Mouse (Mus musculus) CH12.LX (cell line): ENCODE results near the gene Ddah1.
"Not testable (repeated sequence)": the region's sequence is repeated elsewhere in the genome, so short reads cannot be mapped to it uniquely, and the experiment has no call there.

Experiments
- CTCF ChIP-seq, 2 experiments: IDR thresholded peaks in 1 of 2; conservative IDR thresholded peaks in 1 of 2; 2 replicates each; pipeline ENCODE4 v1.5.1; 2011 to 2012; ENCODE audit warnings: low read depth in 2 of 2, low read length in 2 of 2, improper control_type of control experiment in 1 of 2, inconsistent platforms in 1 of 2, mild to moderate bottlenecking in 1 of 2, moderate library complexity in 1 of 2
- POLR2AphosphoS2 ChIP-seq: IDR thresholded peaks from 2 replicates; pipeline ENCODE4 v1.6.1; 2011; ENCODE audit warnings: low read depth, low read length, improper control_type of control experiment

DNA sequence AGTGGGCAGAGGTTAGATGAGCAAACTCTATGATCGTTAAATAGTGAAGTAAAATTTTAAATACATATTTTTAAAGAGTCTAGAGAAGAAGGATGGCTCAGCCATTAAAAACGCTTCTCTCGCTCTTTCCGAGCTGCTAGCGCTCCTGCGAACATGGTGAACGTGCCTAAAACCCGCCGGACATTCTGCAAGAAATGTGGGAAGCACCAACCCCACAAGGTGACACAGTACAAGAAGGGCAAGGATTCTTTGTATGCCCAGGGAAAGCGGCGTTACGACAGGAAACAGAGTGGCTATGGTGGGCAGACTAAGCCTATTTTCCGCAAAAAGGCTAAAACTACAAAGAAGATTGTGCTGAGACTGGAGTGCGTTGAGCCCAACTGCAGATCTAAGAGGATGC, 120.4 kb downstream of the Ddah1 start:
- not testable (repeated sequence) for TF ChIP-seq POLR2AphosphoS2; CTCF (conservative IDR thresholded peaks at IDR 0.05 in 1 of 2, IDR thresholded peaks at IDR 0.05 in 1 of 2; ENCODE audit: low read depth in 2 of 2, low read length in 2 of 2)
